Mouse (Mus musculus) myocyte (in vitro differentiated cells): ENCODE results near the gene Rnf182. TPM values are rescaled to one million over a fixed set of nuclear protein-coding genes. Genes with fewer than 3 reads are reported as not detected.

Experiments
- H3K27me3 ChIP-seq: one replicate; pipeline ENCODE4 v1.6.1; 2011; ENCODE audit not compliant: control insufficient read depth, insufficient read depth, insufficient read length
- H3K36me3 ChIP-seq: one replicate; pipeline ENCODE4 v1.6.1; 2011; ENCODE audit not compliant: control insufficient read depth, insufficient read depth
- H3K4me2 ChIP-seq: one replicate; pipeline ENCODE4 v1.6.1; 2011; ENCODE audit warnings: low read depth, control low read depth
- H3K4me3 ChIP-seq: one replicate; pipeline ENCODE4 v1.5.1; 2011; ENCODE audit warnings: mild to moderate bottlenecking, control low read depth, moderate library complexity
- H3K79me2 ChIP-seq: one replicate; pipeline ENCODE4 v1.6.1; 2011; ENCODE audit not compliant: control insufficient read depth, insufficient read depth
- H3ac ChIP-seq: one replicate; pipeline ENCODE4 v1.6.1; 2011; ENCODE audit not compliant: control insufficient read depth, insufficient read length
- CEBPB ChIP-seq: IDR thresholded peaks from 2 replicates; pipeline ENCODE4 v1.6.1; 2011; ENCODE audit warnings: mild to moderate bottlenecking, moderate library complexity; ENCODE audit not compliant: poor library complexity, insufficient read depth, severe bottlenecking
- E2F4 ChIP-seq: IDR thresholded peaks from one replicate; pipeline ENCODE4 v1.6.1; 2011; ENCODE audit warnings: mild to moderate bottlenecking, control low read depth, moderate library complexity; ENCODE audit not compliant: insufficient read depth
- MAX ChIP-seq: IDR thresholded peaks from one replicate; pipeline ENCODE4 v1.6.1; 2011; ENCODE audit warnings: low read depth, mild to moderate bottlenecking, control low read depth
- MYOD1 ChIP-seq, 3 experiments: IDR thresholded peaks; one replicate each; pipeline ENCODE4 v1.6.1; 2011; ENCODE audit warnings: control low read depth in 2 of 3, low read depth in 2 of 3, mild to moderate bottlenecking in 2 of 3, moderate library complexity in 1 of 3; ENCODE audit not compliant: insufficient read length in 2 of 3, control insufficient read depth in 1 of 3
- MYOG ChIP-seq, 3 experiments: IDR thresholded peaks; one replicate each; pipeline ENCODE4 v1.6.1; 2011; ENCODE audit warnings: control low read depth in 2 of 3, low read depth in 2 of 3, mild to moderate bottlenecking in 2 of 3; ENCODE audit not compliant: insufficient read length in 2 of 3, control insufficient read depth in 1 of 3, insufficient read depth in 1 of 3
- POLR2A ChIP-seq: IDR thresholded peaks from one replicate; pipeline ENCODE4 v1.6.1; 2011; ENCODE audit warnings: low read depth, mild to moderate bottlenecking, control low read depth, moderate library complexity; ENCODE audit not compliant: insufficient read length
- POLR2AphosphoS2 ChIP-seq: IDR thresholded peaks from one replicate; pipeline ENCODE4 v1.6.1; 2011; ENCODE audit warnings: low read depth, control low read depth; ENCODE audit not compliant: insufficient read length
- REST ChIP-seq: IDR thresholded peaks from one replicate; pipeline ENCODE4 v1.6.1; 2011; ENCODE audit warnings: mild to moderate bottlenecking, control low read depth, moderate library complexity; ENCODE audit not compliant: insufficient read depth, insufficient read length
- SRF ChIP-seq: IDR thresholded peaks from one replicate; pipeline ENCODE4 v1.6.1; 2011; ENCODE audit warnings: low read depth; ENCODE audit not compliant: control insufficient read depth, insufficient read length
- TCF12 ChIP-seq: IDR thresholded peaks from one replicate; pipeline ENCODE4 v1.6.1; 2011; ENCODE audit warnings: mild to moderate bottlenecking, control low read depth; ENCODE audit not compliant: poor library complexity, insufficient read depth, severe bottlenecking
- TCF3 ChIP-seq: IDR thresholded peaks from one replicate; pipeline ENCODE4 v1.6.1; 2011; ENCODE audit warnings: low read depth, control low read depth; ENCODE audit not compliant: insufficient read length
- USF1 ChIP-seq: IDR thresholded peaks from one replicate; pipeline ENCODE4 v1.6.1; 2011; ENCODE audit warnings: low read depth, mild to moderate bottlenecking, control low read depth, moderate library complexity
- polyA plus RNA-seq: library from polyadenylated mRNA; unstranded; fragments of >200 nt; fragmentation: generic; extraction: Trizol; gene quantifications from one replicate; pipeline ENCODE4 v1.2.1, GENCODE M21; 2012; ENCODE audit warnings: missing spikeins

The Rnf182 gene
- polyA plus RNA-seq, 1 experiment = not detected

GRCm38 (mm10) chr13:43654091-43654490 lies 38.6 kb downstream of the Rnf182 start:
- TF ChIP-seq TCF12 = no peak
- no peak for TF ChIP-seq SRF
- TF ChIP-seq E2F4 = no peak
- TF ChIP-seq POLR2AphosphoS2 = no peak
- no peak for TF ChIP-seq TCF3
- TF ChIP-seq USF1 = no peak
- TF ChIP-seq CEBPB = no peak
- no peak for TF ChIP-seq MYOG (IDR thresholded peaks at IDR 0.05; ENCODE audit: control insufficient read depth in 1 of 3, insufficient read depth in 1 of 3, insufficient read length in 2 of 3, low read depth in 2 of 3)
- no peak for TF ChIP-seq MYOD1 (IDR thresholded peaks at IDR 0.05; ENCODE audit: control insufficient read depth in 1 of 3, insufficient read length in 2 of 3, low read depth in 2 of 3)
- TF ChIP-seq POLR2A = no peak
- TF ChIP-seq MAX = no peak
- TF ChIP-seq REST = no peak
- Histone ChIP-seq H3K79me2 (no peaks in the 10 kb centered on the region), H3K36me3 (no peaks in the 10 kb centered on the region), H3K4me3 (no peak overlapping the region), H3ac (no peak overlapping the region), H3K4me2 (no peak overlapping the region), H3K27me3 (peaks cover 5% of the 10 kb centered on the region)

GRCm38 (mm10) chr13:43663225-43663624 lies 47.7 kb downstream of the Rnf182 start:
- Histone ChIP-seq H3K36me3 (no peaks in the 10 kb centered on the region), H3K79me2 (no peaks in the 10 kb centered on the region), H3K4me2 (no peak overlapping the region), H3ac (no peak overlapping the region), H3K27me3 (no peaks in the 10 kb centered on the region), H3K4me3 (no peak overlapping the region)
- peak in 1 of 3 experiments; percentile 28 for TF ChIP-seq MYOG (IDR thresholded peaks at IDR 0.05; ENCODE audit: control insufficient read depth in 1 of 3, insufficient read depth in 1 of 3, insufficient read length in 2 of 3, low read depth in 2 of 3)
- no peak for TF ChIP-seq MYOD1 (IDR thresholded peaks at IDR 0.05; ENCODE audit: control insufficient read depth in 1 of 3, insufficient read length in 2 of 3, low read depth in 2 of 3)
- TF ChIP-seq TCF3 = no peak
- TF ChIP-seq POLR2AphosphoS2 = no peak
- TF ChIP-seq CEBPB = peak; percentile 43; the same call in 1 of the 2 replicates
- TF ChIP-seq TCF12 = no peak
- TF ChIP-seq USF1 = no peak

- no peak overlapping the region for H3ac ChIP-seq
- TF ChIP-seq E2F4 (no peak), TCF3 (no peak), TCF12 (no peak), MAX (no peak), MYOG (IDR thresholded peaks at IDR 0.05; ENCODE audit: control insufficient read depth in 1 of 3, insufficient read depth in 1 of 3, insufficient read length in 2 of 3, low read depth in 2 of 3) (no peak), SRF (no peak), CEBPB (no peak), REST (no peak), POLR2AphosphoS2 (no peak)
- H3K4me2 ChIP-seq = no peak overlapping the region
- H3K36me3 ChIP-seq = no peaks in the 10 kb centered on the region
- no peak overlapping the region for H3K4me3 ChIP-seq
- no peaks in the 10 kb centered on the region for H3K79me2 ChIP-seq
- no peaks in the 10 kb centered on the region for H3K27me3 ChIP-seq
Observed at GRCm38 (mm10) chr13:43666130-43666529, 50.6 kb downstream of the Rnf182 start.

- Histone ChIP-seq H3K79me2 (no peaks in the 10 kb centered on the region), H3K36me3 (no peaks in the 10 kb centered on the region)
- TF ChIP-seq USF1 (no peak), SRF (no peak), POLR2AphosphoS2 (no peak), TCF12 (no peak), CEBPB (no peak), MYOD1 (IDR thresholded peaks at IDR 0.05; ENCODE audit: control insufficient read depth in 1 of 3, insufficient read length in 2 of 3, low read depth in 2 of 3) (no peak), REST (no peak), POLR2A (no peak), TCF3 (no peak), MYOG (IDR thresholded peaks at IDR 0.05; ENCODE audit: control insufficient read depth in 1 of 3, insufficient read depth in 1 of 3, insufficient read length in 2 of 3, low read depth in 2 of 3) (no peak)
Observed at GRCm38 (mm10) chr13:43666920-43667319, 51.4 kb downstream of the Rnf182 start.

GRCm38 (mm10) chr13:43677159-43677882 lies 61.8 kb downstream of the Rnf182 start:
- H3K79me2 ChIP-seq = no peaks in the 10 kb centered on the region
- TF ChIP-seq REST (no peak), SRF (no peak), E2F4 (no peak), MYOG (IDR thresholded peaks at IDR 0.05; ENCODE audit: control insufficient read depth in 1 of 3, insufficient read depth in 1 of 3, insufficient read length in 2 of 3, low read depth in 2 of 3) (no peak)
- no peak overlapping the region for H3ac ChIP-seq
- H3K4me2 ChIP-seq = no peak overlapping the region
- no peak overlapping the region for H3K4me3 ChIP-seq
- no peaks in the 10 kb centered on the region for H3K27me3 ChIP-seq
- no peaks in the 10 kb centered on the region for H3K36me3 ChIP-seq

More at GRCm38 (mm10) chr13:43666920-43667319, 51.4 kb downstream of the Rnf182 start:
- no peak overlapping the region for H3ac ChIP-seq
- no peak overlapping the region for H3K4me3 ChIP-seq
- H3K4me2 ChIP-seq = no peak overlapping the region
- H3K27me3 ChIP-seq = peaks cover 4% of the 10 kb centered on the region
